Mouse (Mus musculus) liver, embryonic 15.5 days (tissue): ENCODE measurements around the gene Ndufv1. TPM values are rescaled to one million over a fixed set of nuclear protein-coding genes. Genes with fewer than 3 reads are reported as not detected.
A peak's percentile ranks its signal among the peaks of the same experiment; 100 is the strongest.
"Not testable (repeated sequence)": the region's sequence is repeated elsewhere in the genome, so short reads cannot be mapped to it uniquely, and the experiment has no call there.

Experiments
- ATAC-seq: fragments of 200-750 bp; cut with Nextera tagmentation; 2 replicates; pipeline ENCODE4 v1.8.0; 2017; ENCODE audit warnings: moderate number of reproducible peaks, mild to moderate bottlenecking, moderate library complexity; ENCODE audit not compliant: insufficient read depth
- H3K27ac ChIP-seq: fragments of 300-500 bp; sonication (generic); replicated peaks from 2 replicates; pipeline ENCODE4 v1.5.1; 2015; ENCODE audit warnings: mild to moderate bottlenecking, inconsistent platforms
- H3K27me3 ChIP-seq: fragments of 300-500 bp; sonication (generic); 2 replicates; pipeline ENCODE4 v1.6.1; 2015; ENCODE audit warnings: mild to moderate bottlenecking, inconsistent platforms
- H3K36me3 ChIP-seq: fragments of 300-500 bp; sonication (generic); replicated peaks from 2 replicates; pipeline ENCODE4 v1.6.1; 2015; ENCODE audit warnings: moderate library complexity, mild to moderate bottlenecking, inconsistent platforms
- H3K4me1 ChIP-seq: fragments of 300-500 bp; sonication (generic); replicated peaks from 2 replicates; pipeline ENCODE4 v1.6.1; 2015; ENCODE audit warnings: inconsistent platforms
- H3K4me2 ChIP-seq: fragments of 300-500 bp; sonication (generic); 2 replicates; pipeline ENCODE4 v1.6.1; 2015; ENCODE audit warnings: moderate library complexity, mild to moderate bottlenecking, inconsistent platforms
- H3K4me3 ChIP-seq: fragments of 300-500 bp; sonication (generic); replicated peaks from 2 replicates; pipeline ENCODE4 v1.5.1; 2015; ENCODE audit warnings: mild to moderate bottlenecking, inconsistent platforms
- H3K9ac ChIP-seq: fragments of 300-500 bp; sonication (generic); 2 replicates; pipeline ENCODE4 v1.6.1; 2015; ENCODE audit warnings: moderate library complexity, mild to moderate bottlenecking, inconsistent platforms
- H3K9me3 ChIP-seq: fragments of 300-500 bp; sonication (generic); replicated peaks from 2 replicates; pipeline ENCODE4 v1.6.1; 2016; ENCODE audit warnings: inconsistent platforms
- WGBS: fragments of 180-500 bp; shearing (Covaris S2); methylation state at CpG from one replicate; pipeline ENCODE4 v1.1.7; 2015; ENCODE audit warnings: mixed read lengths; ENCODE audit not compliant: insufficient replicate concordance; 5-methylcytosine and 5-hydroxymethylcytosine counted together
- polyA plus RNA-seq: library from polyadenylated mRNA; unstranded; fragments of >200 nt; fragmentation: Nextera tagmentation; extraction: Ambion mirVana; gene quantifications from 2 replicates; pipeline ENCODE4 v1.2.1, GENCODE M21; 2015

The Ndufv1 gene
- polyA plus RNA-seq, 1 experiment from 2014 or later: 152 TPM

DNA sequence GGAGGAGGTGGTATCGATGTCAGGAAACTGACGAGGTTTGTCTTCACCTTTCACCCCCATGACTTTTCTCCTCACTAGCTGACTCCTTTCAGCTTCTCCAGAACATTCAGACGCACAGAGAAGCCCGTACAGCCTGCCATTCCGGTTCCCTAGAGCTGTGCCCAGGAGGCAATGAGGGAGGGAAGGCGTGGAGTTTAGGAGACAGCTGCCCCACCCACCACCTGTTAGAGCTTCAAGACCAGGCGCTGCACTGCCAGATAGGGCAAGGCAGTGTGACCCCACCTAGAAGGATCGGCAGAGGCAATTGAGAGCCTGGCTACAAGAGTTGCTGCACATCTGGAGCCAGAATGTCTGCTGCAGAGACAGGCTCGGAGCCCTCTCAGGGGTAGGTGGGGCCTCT, 40.4 kb downstream of the Ndufv1 start, which contains the start of gene Aldh3b2:
Gene Aldh3b2, plus strand, starts transcription at position 100 of the 400 bp plus-strand sequence.
- peak within 1 kb of the TSS; percentile 37; the same call in 1 of the 2 replicates for H3K4me2 ChIP-seq

DNA sequence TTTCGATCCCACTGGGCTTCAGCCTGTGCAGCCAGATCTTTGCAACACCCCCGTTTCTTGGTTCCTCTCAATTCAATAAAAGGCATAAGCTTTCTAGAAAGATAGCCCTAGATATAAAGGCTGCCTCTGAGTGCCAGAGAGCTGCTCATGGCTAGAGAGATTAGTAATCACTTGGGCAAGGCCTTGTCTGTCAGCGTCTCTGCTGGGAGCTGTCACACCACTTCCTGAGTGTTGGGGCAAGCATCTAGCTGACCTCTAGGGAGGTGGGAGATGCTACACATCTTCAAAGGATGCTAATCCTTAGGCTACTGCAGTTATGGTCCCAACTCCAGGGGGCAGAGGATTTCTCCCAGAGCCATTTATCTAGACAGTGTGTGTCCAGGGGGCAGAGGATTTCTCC, 45.3 kb downstream of the Ndufv1 start:
- no peak overlapping the region for H3K4me2 ChIP-seq
- no peaks in the 10 kb centered on the region for H3K9me3 ChIP-seq
- no peak for ATAC-seq
- H3K27ac ChIP-seq: no peak overlapping the region
- H3K27me3 ChIP-seq: no peaks in the 10 kb centered on the region
- no peak overlapping the region for H3K9ac ChIP-seq
- no peaks in the 10 kb centered on the region for H3K36me3 ChIP-seq
- H3K4me3 ChIP-seq: no peak overlapping the region
- H3K4me1 ChIP-seq: peaks cover 16% of the 10 kb centered on the region
- 32% methylated on average over 3 of the region's 3 CpGs for WGBS

More for the DNA sequence above, 40.4 kb downstream of the Ndufv1 start, which contains the start of gene Aldh3b2:
- H3K9ac ChIP-seq: no peak within 1 kb of the TSS
- peaks cover 20% of the 10 kb centered on the region for H3K4me1 ChIP-seq
- no peaks in the 10 kb centered on the region for H3K9me3 ChIP-seq
- ATAC-seq: peak; percentile 77
- no peaks in the 10 kb centered on the region for H3K36me3 ChIP-seq
- no peak within 1 kb of the TSS for H3K4me3 ChIP-seq
- H3K27me3 ChIP-seq: no peaks in the 10 kb centered on the region
- 0 out of 2 replicates have a peak within 1 kb of the TSS, but pooled peaks have one; percentile 9 for H3K27ac ChIP-seq
- WGBS: 30% methylated on average over 9 of the region's 9 CpGs

GRCm38 (mm10) chr19:3966330-3967075, 46.1 kb downstream of the Ndufv1 start:
- ATAC-seq: no peak
- H3K4me2 ChIP-seq: no peak overlapping the region
- no peak overlapping the region for H3K9ac ChIP-seq
- H3K9me3 ChIP-seq: no peaks in the 10 kb centered on the region
- no peak overlapping the region for H3K4me3 ChIP-seq
- no peaks in the 10 kb centered on the region for H3K36me3 ChIP-seq
- H3K27me3 ChIP-seq: no peaks in the 10 kb centered on the region
- no peak overlapping the region for H3K27ac ChIP-seq
- H3K4me1 ChIP-seq: peaks cover 9% of the 10 kb centered on the region
- 58% methylated on average over 11 of the region's 11 CpGs for WGBS

DNA sequence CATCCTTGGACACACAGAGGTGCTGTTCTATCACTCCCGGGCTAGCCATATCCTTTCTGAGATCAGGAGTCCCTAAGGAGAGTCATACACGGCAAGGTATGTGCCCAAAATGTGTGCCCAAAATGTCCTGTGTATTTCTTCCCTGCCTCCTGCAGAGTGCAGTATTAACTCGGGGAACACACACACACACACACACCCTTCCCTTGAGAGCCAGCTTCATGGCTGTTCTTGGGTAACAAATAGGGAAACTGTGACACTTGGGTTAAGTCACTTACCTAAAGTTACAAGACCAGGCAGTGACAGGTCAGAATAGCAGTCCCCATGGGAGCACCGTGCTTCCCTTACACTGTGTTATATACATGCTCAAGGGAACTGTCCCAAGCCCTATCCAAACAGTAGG, 48.6 kb downstream of the Ndufv1 start:
- no peak overlapping the region for H3K9ac ChIP-seq
- H3K27ac ChIP-seq: no peak overlapping the region
- 0 out of 2 replicates have a peak, but pooled peaks cover 7% of the 10 kb centered on the region for H3K4me1 ChIP-seq
- H3K4me2 ChIP-seq: no peak overlapping the region
- H3K36me3 ChIP-seq: no peaks in the 10 kb centered on the region
- WGBS: 54% methylated on average over 4 of the region's 4 CpGs
- no peak overlapping the region for H3K4me3 ChIP-seq
- ATAC-seq: no peak
- H3K27me3 ChIP-seq: no peaks in the 10 kb centered on the region
- no peaks in the 10 kb centered on the region for H3K9me3 ChIP-seq

DNA sequence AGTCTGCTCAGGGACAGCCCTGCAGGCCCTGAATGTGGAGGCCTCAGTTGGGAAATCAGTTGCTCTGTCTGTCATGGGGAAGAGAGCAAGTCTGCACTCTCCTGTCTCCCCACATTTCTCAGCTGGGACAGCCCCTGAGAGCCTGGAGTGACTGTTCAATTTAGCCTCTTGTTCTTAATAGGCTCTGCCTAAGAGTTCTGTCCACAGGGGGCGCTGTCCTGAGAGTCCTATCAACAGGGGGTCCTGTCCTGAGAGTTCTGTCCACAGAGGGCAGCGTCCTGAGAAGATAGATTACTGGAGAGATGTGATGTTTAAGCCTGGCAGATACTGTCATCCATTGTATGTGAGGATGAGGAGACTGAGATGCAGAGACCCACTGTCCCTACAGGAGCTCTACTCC, 50.1 kb downstream of the Ndufv1 start:
- no peak overlapping the region for H3K9ac ChIP-seq
- no peaks in the 10 kb centered on the region for H3K9me3 ChIP-seq
- H3K4me1 ChIP-seq: 0 out of 2 replicates have a peak, but pooled peaks cover 6% of the 10 kb centered on the region
- 6% methylated on average over 2 of the region's 2 CpGs for WGBS
- ATAC-seq: no peak
- no peak overlapping the region for H3K4me2 ChIP-seq
- no peaks in the 10 kb centered on the region for H3K36me3 ChIP-seq
- H3K27ac ChIP-seq: no peak overlapping the region
- no peaks in the 10 kb centered on the region for H3K27me3 ChIP-seq
- no peak overlapping the region for H3K4me3 ChIP-seq

DNA sequence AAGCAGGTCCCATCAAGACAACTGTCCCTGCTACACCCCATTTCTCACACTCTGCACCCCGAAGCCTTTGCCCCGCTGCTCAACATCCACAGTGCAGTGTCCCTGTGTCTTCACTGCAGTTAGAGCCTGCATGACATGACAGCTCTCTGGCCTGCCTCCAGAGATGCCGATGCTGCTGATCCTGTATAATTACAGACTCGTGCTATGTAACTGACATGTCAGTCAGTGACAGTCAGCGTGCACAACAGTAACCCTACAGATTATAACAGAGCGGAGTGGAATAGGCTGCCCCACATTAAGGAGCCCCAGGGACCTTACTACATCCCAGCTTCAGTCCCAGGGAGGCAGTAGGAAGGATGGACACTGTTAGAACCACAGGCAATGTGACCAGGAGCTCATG, 50.8 kb downstream of the Ndufv1 start:
- not testable (repeated sequence) for H3K9ac ChIP-seq, H3K9me3 ChIP-seq
- 77% methylated on average over 6 of the region's 6 CpGs for WGBS

DNA sequence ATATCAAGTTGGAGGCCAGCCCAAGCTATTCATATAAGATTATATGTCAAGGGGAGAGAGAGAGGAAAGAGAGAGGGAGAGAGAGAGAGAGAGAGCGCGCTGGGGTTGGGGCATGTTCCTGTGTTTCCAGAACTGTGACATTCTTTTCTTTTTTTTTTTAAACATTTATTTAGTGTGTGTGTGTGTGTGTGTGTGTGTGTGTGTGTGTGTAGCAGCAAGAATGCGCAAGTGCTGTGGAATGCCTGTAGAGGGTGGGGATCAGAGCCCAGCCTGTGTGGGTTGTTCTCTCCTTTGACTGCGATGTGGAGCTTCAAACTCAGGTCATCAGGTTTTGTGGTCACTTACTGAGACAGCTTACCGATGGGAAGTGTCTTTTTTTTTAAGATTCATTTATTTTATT, 52.4 kb downstream of the Ndufv1 start:
- H3K4me1 ChIP-seq: no peaks in the 10 kb centered on the region
- ATAC-seq: no peak
- H3K9ac ChIP-seq: no peak overlapping the region
- no peak overlapping the region for H3K4me3 ChIP-seq
- WGBS: 82% methylated on average over 5 of the region's 5 CpGs
- H3K27me3 ChIP-seq: peaks cover 10% of the 10 kb centered on the region; the same call in 1 of the 2 replicates
- H3K27ac ChIP-seq: no peak overlapping the region
- no peaks in the 10 kb centered on the region for H3K36me3 ChIP-seq
- H3K9me3 ChIP-seq: no peaks in the 10 kb centered on the region
- H3K4me2 ChIP-seq: no peak overlapping the region

More for the DNA sequence above, 50.8 kb downstream of the Ndufv1 start:
- H3K27me3 ChIP-seq, H3K4me1 ChIP-seq, H3K4me2 ChIP-seq, ATAC-seq, H3K4me3 ChIP-seq, H3K27ac ChIP-seq, H3K36me3 ChIP-seq: not testable (repeated sequence)

DNA sequence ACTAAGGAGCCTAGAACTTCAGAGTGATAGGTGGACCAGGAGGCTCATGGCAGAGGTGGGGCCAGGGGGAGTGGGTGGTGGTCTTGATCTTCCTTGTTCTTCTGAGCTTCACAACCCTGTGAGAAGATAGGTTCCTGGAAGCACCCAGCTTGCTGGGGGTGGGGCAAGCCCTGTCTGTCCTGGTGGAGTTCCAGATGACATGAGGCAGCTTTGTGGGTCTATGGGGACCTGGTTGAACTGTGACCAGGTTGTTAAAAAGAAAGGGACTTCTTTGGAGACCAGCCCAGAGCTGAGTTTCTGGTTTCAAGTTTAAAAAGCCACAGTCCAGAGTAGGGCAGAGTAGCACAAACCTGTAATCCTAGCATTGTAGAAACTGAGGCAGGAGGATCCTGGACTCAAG, 53.6 kb downstream of the Ndufv1 start:
- Histone ChIP-seq H3K4me1 (no peaks in the 10 kb centered on the region), H3K27ac (no peak overlapping the region), H3K4me3 (no peak overlapping the region), H3K9me3 (no peaks in the 10 kb centered on the region), H3K36me3 (no peaks in the 10 kb centered on the region), H3K9ac (no peak overlapping the region), H3K4me2 (no peak overlapping the region), H3K27me3 (peaks cover 10% of the 10 kb centered on the region; the same call in 1 of the 2 replicates)
- ATAC-seq: no peak

GRCm38 (mm10) chr19:3958470-3958869, 54.1 kb downstream of the Ndufv1 start, which contains the start of gene Aldh3b3:
Gene Aldh3b3, plus strand, starts transcription at chr19:3958645.
- H3K4me2 ChIP-seq: no peak within 1 kb of the TSS
- H3K36me3 ChIP-seq: no peaks in the 10 kb centered on the region
- WGBS: 53% methylated on average over 4 of the region's 4 CpGs
- H3K4me3 ChIP-seq: no peak within 1 kb of the TSS
- H3K27ac ChIP-seq: no peak within 1 kb of the TSS
- H3K4me1 ChIP-seq: no peaks in the 10 kb centered on the region
- ATAC-seq: no peak
- no peak within 1 kb of the TSS for H3K9ac ChIP-seq
- H3K9me3 ChIP-seq: no peaks in the 10 kb centered on the region
- H3K27me3 ChIP-seq: peaks cover 10% of the 10 kb centered on the region; the same call in 1 of the 2 replicates

Other genes starting within 250 kb of the Ndufv1 start
- 6.1 and 6.6 TPM in 2 replicates for gene Kmt5b, start 245.4 kb downstream of the Ndufv1 start, polyA plus RNA-seq
- gene Chka, start 161.0 kb downstream of the Ndufv1 start, polyA plus RNA-seq: 20.1 and 24.8 TPM in 2 replicates
- gene Tcirg1, start 105.7 kb downstream of the Ndufv1 start, polyA plus RNA-seq: 29.5 and 38.6 TPM in 2 replicates
- 168 and 173 TPM in 2 replicates for gene Ndufs8, start 100.0 kb downstream of the Ndufv1 start, polyA plus RNA-seq
- gene Aldh3b1, start 83.0 kb downstream of the Ndufv1 start, polyA plus RNA-seq: 8.7 and 9.4 TPM in 2 replicates
- gene Unc93b1, start 77.6 kb downstream of the Ndufv1 start, polyA plus RNA-seq: 32.2 and 36.8 TPM in 2 replicates
- gene Aldh3b3, start 54.2 kb downstream of the Ndufv1 start, polyA plus RNA-seq: 0.03 TPM in 1 of 2 replicates, not detected in the other
- gene Aldh3b2, start 40.5 kb downstream of the Ndufv1 start, polyA plus RNA-seq: 0.18 and 0.32 TPM in 2 replicates
- 10.8 and 11.1 TPM in 2 replicates for gene Acy3, start 26.2 kb downstream of the Ndufv1 start, polyA plus RNA-seq
- 0.21 and 0.33 TPM in 2 replicates for gene Tbx10, start 20.1 kb downstream of the Ndufv1 start, polyA plus RNA-seq
- gene Nudt8, start 12.2 kb downstream of the Ndufv1 start, polyA plus RNA-seq: 13.3 and 13.8 TPM in 2 replicates
- 0.45 and 0.48 TPM in 2 replicates for gene Gm49405, start 12.2 kb downstream of the Ndufv1 start, polyA plus RNA-seq
- gene Doc2g, start 9.5 kb downstream of the Ndufv1 start, polyA plus RNA-seq: 0.38 and 0.78 TPM in 2 replicates
- 752 and 794 TPM in 2 replicates for gene Gstp1, start 25.2 kb upstream of the Ndufv1 start, polyA plus RNA-seq
- gene Gstp2, start 33.2 kb upstream of the Ndufv1 start, polyA plus RNA-seq: 7.7 and 8.0 TPM in 2 replicates
- 77.6 and 97.4 TPM in 2 replicates for gene Gstp3, start 46.8 kb upstream of the Ndufv1 start, polyA plus RNA-seq
- 0.29 and 0.38 TPM in 2 replicates for gene Cabp2, start 68.8 kb upstream of the Ndufv1 start, polyA plus RNA-seq
- gene Cdk2ap2, start 84.4 kb upstream of the Ndufv1 start, polyA plus RNA-seq: 115 and 127 TPM in 2 replicates
- 6.0 and 7.9 TPM in 2 replicates for gene Pitpnm1, start 87.2 kb upstream of the Ndufv1 start, polyA plus RNA-seq
- gene Aip, start 113.1 kb upstream of the Ndufv1 start, polyA plus RNA-seq: 35.8 and 38.3 TPM in 2 replicates
- not detected in 2 replicates for gene Gpr152, start 127.0 kb upstream of the Ndufv1 start, polyA plus RNA-seq
- gene Cabp4, start 131.2 kb upstream of the Ndufv1 start, polyA plus RNA-seq: 0.13 TPM in 2 replicates
- gene Coro1b, start 135.8 kb upstream of the Ndufv1 start, polyA plus RNA-seq: 71.8 and 77.5 TPM in 2 replicates
- gene Ptprcap, start 140.8 kb upstream of the Ndufv1 start, polyA plus RNA-seq: 15.6 and 17.5 TPM in 2 replicates
- gene Rps6kb2, start 150.5 kb upstream of the Ndufv1 start, polyA plus RNA-seq: 32.8 and 34.2 TPM in 2 replicates
- 0.64 and 0.76 TPM in 2 replicates for gene Carns1, start 162.7 kb upstream of the Ndufv1 start, polyA plus RNA-seq
- gene Tbc1d10c, start 178.5 kb upstream of the Ndufv1 start, polyA plus RNA-seq: 5.5 and 7.0 TPM in 2 replicates
- 414 and 425 TPM in 2 replicates for gene Ppp1ca, start 179.3 kb upstream of the Ndufv1 start, polyA plus RNA-seq
- 15.6 and 16.5 TPM in 2 replicates for gene Rad9a, start 188.9 kb upstream of the Ndufv1 start, polyA plus RNA-seq
- gene Clcf1, start 201.4 kb upstream of the Ndufv1 start, polyA plus RNA-seq: 0.38 and 0.56 TPM in 2 replicates
- not detected in 2 replicates for gene AC109138.7, start 201.6 kb upstream of the Ndufv1 start, polyA plus RNA-seq
- 13.1 and 15.0 TPM in 2 replicates for gene Pold4, start 219.1 kb upstream of the Ndufv1 start, polyA plus RNA-seq